Mouse (Mus musculus) gastrocnemius, postnatal 25 days (tissue): ENCODE measurements at regions not wholly inside any gene's neighbourhood (a gene's known extent, or its start where the extent isn't known, plus 50 kb on each side); places are given as distances from the start of the nearest gene placed in this dataset.

Source experiments
- DNase-seq: peaks from one replicate; pipeline ENCODE4 v3.0.0; 2022

DNA sequence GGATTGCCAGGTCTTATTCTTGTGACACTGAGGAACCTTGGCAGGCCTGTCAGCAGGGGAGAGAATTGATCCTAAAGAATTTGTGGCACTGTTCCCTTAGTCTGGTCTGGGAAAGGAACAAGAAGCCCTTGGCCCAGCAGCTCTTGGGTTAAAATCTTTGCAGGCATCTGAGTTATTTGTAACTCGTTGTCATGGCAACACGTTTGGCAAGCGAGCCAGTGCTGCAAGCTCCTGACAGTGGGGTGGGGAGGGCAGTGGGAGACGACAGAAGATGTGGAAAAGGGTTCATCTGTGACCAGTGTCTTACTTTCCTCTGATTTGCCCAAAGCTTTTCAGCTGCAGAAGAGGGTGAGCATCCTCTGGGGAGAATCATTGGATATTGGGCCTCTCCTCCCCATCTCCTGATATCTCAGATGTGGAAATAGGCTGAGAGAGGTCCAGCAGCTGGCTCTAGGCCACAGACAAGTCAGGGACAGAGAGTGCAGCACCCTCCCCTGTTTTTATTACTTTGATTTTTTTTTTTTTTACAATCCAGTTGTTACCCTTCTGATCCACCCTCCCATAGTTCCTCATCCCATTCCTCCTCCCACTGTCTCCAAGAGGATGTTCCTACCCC is 92.4 kb upstream of the Huwe1 start:
- peak; percentile 15 for DNase-seq
